Mouse (Mus musculus): Measurements from ENCODE around the gene Trpm3.

DNA sequence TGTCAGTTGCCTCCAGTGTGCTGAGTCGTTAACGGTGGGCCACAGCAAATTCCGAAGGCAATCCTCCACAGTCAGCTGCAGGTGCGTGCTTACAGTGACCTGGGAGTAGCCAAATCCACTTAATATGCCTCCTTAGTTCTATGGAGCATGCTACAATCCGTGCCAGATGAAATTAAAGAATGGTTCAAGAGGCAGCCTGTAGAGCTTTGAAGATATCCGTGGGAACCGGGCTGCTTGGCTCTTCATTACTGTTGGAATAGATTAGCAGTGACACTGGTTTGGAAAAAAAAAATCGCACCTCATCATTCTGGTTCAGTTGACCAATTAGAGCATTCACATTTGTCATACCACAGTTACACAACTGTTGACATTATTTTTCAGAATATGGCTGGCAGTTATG lies 531.4 kb downstream of the Trpm3 start:
- TF ChIP-seq CTCF (IDR thresholded peaks at IDR 0.05; ENCODE audit: low read depth) (no peak), EP300 (IDR thresholded peaks at IDR 0.05; ENCODE audit: low read depth) (no peak)
